Mouse (Mus musculus) midbrain, postnatal 0 days (tissue): Measurements from ENCODE around the gene Nrp2. TPM values are rescaled to one million over a fixed set of nuclear protein-coding genes. Genes with fewer than 3 reads are reported as not detected.

ENCODE experiments used
- ATAC-seq: fragments of 200-750 bp; cut with Nextera tagmentation; 2 replicates; pipeline ENCODE4 v1.8.0; 2017; ENCODE audit warnings: moderate number of reproducible peaks, mild to moderate bottlenecking, moderate TSS enrichment, moderate library complexity; ENCODE audit not compliant: low FRiP score
- DNase-seq: peaks from one replicate; pipeline ENCODE4 v3.0.0-alpha.2; 2015; ENCODE audit warnings: low spot score
- H3K27ac ChIP-seq: fragments of 300-500 bp; sonication (generic); 2 replicates; pipeline ENCODE4 v1.5.1; 2014; ENCODE audit warnings: low read depth, mild to moderate bottlenecking, low read length, mixed read lengths
- H3K27me3 ChIP-seq: fragments of 300-500 bp; sonication (generic); 2 replicates; pipeline ENCODE4 v1.6.1; 2014; ENCODE audit warnings: low read length, control low read depth, mixed read lengths; ENCODE audit not compliant: insufficient read depth
- H3K36me3 ChIP-seq: fragments of 300-500 bp; sonication (generic); 2 replicates; pipeline ENCODE4 v1.6.1; 2014; ENCODE audit warnings: low read length, control low read depth, mixed read lengths; ENCODE audit not compliant: insufficient read depth
- H3K4me1 ChIP-seq: fragments of 300-500 bp; sonication (generic); 2 replicates; pipeline ENCODE4 v1.6.1; 2014; ENCODE audit warnings: mild to moderate bottlenecking, control low read depth, antibody characterized with exemption, low read length, mixed read lengths; ENCODE audit not compliant: insufficient read depth
- H3K4me2 ChIP-seq: fragments of 300-500 bp; sonication (generic); 2 replicates; pipeline ENCODE4 v1.6.1; 2014; ENCODE audit warnings: low read depth, mild to moderate bottlenecking, low read length, mixed read lengths; ENCODE audit not compliant: poor library complexity, severe bottlenecking
- H3K4me3 ChIP-seq: fragments of 300-500 bp; sonication (generic); 2 replicates; pipeline ENCODE4 v1.5.1; 2014; ENCODE audit warnings: low read depth, mild to moderate bottlenecking, low read length, moderate library complexity
- H3K9ac ChIP-seq: fragments of 300-500 bp; sonication (generic); replicated peaks from 2 replicates; pipeline ENCODE4 v1.6.1; 2014; ENCODE audit warnings: mild to moderate bottlenecking, low read length, moderate library complexity, mixed read lengths; ENCODE audit not compliant: poor library complexity, severe bottlenecking
- H3K9me3 ChIP-seq: fragments of 300-500 bp; sonication (generic); 2 replicates; pipeline ENCODE4 v1.6.1; 2016; ENCODE audit warnings: low read length, control low read depth
- CTCF ChIP-seq: IDR thresholded peaks from 2 replicates; pipeline ENCODE4 v1.5.1; 2016; ENCODE audit warnings: antibody characterized with exemption, mild to moderate bottlenecking
- WGBS: fragments of 180-500 bp; shearing (Covaris S2); extraction: QIAGEN DNeasy Blood & Tissue Kit; methylation state at CpG from one replicate; pipeline ENCODE4 v1.1.7; 2014; 5-methylcytosine and 5-hydroxymethylcytosine counted together
- polyA plus RNA-seq: library from polyadenylated mRNA; unstranded; fragments of >200 nt; fragmentation: Nextera tagmentation; extraction: Ambion mirVana; gene quantifications from 2 replicates; pipeline ENCODE4 v1.2.1, GENCODE M21; 2015
- total RNA-seq: library from RNA; depleted of rRNA; stranded (reverse); fragments of >200 nt; gene quantifications from 2 replicates; pipeline ENCODE4 v1.2.3, GENCODE M21; 2014; rRNA removed

Nrp2 gene
- total RNA-seq (56.7 and 60.1 TPM in 2 replicates), polyA plus RNA-seq (14.0 and 17.1 TPM in 2 replicates)

DNA sequence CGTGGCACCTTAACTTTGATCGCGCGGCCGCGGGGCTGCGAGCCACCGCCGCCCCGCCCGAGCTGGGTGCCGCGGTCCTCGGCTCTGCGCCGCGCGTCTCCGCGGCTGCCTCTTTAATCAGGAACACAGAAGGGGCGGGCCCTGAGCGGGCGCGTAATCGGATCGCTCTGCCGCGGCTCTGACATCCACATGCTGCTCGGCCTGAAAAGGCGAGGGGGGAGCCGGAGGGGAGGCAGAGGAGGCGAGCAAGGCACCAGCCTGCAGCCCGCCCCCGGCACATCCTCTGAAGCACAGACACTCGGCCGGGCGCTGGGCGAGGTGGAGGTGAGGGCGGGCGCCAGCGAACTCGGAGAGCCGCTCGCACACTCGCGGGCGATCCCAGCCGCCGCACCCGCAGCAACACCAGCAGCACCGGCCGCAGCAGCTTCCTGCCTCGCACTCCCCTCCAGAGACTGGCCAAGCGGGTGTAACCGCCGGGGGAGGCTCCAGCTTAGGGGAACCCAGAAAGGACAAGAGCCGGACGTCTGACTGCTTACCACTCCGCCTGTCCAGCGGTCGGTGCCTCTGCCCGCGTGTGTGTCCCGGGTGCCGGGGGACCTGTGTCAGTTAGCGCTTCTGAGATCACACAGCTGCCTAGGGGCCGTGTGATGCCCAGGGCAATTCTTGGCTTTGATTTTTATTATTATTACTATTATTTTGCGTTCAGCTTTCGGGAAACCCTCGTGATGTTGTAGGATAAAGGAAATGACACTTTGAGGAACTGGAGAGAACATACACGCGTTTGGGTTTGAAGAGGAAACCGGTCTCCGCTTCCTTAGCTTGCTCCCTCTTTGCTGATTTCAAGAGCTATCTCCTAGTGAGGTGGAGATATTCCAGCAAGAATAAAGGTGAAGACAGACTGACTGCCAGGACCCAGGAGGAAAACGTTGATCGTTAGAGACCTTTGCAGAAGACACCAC lies at the start of gene Nrp2:
TSS of gene Nrp2 (plus strand) at position 128 of the 959 bp plus-strand sequence.
- under 1% methylated on average over 57 of the region's 76 CpGs for WGBS
- TF ChIP-seq CTCF: no peak
- no peaks in the 10 kb centered on the region for H3K9me3 ChIP-seq
- peak within 1 kb of the TSS; percentile 78 for H3K27ac ChIP-seq
- H3K27me3 ChIP-seq: no peaks in the 10 kb centered on the region
- DNase-seq: peak; percentile 89
- H3K36me3 ChIP-seq: no peaks in the 10 kb centered on the region
- H3K4me2 ChIP-seq: peak within 1 kb of the TSS; percentile 98
- peak within 1 kb of the TSS; percentile 52 for H3K4me3 ChIP-seq
- H3K9ac ChIP-seq: peak within 1 kb of the TSS; percentile 80
- peak; percentile 71 for ATAC-seq
- peaks cover 5% of the 10 kb centered on the region; the same call in 1 of the 2 replicates for H3K4me1 ChIP-seq

GRCm38 (mm10) chr1:62654436-62654835 lies 48.6 kb upstream of the Nrp2 start:
- no peaks in the 10 kb centered on the region for H3K36me3 ChIP-seq
- no peak overlapping the region for H3K9ac ChIP-seq
- H3K27ac ChIP-seq: no peak overlapping the region
- H3K27me3 ChIP-seq: no peaks in the 10 kb centered on the region
- DNase-seq (no peak), ATAC-seq (no peak)
- no peaks in the 10 kb centered on the region for H3K9me3 ChIP-seq
- no peak for TF ChIP-seq CTCF
- H3K4me1 ChIP-seq: no peaks in the 10 kb centered on the region
- no peak overlapping the region for H3K4me2 ChIP-seq
- WGBS: 70% methylated on average over 6 of the region's 6 CpGs
- H3K4me3 ChIP-seq: no peak overlapping the region

DNA sequence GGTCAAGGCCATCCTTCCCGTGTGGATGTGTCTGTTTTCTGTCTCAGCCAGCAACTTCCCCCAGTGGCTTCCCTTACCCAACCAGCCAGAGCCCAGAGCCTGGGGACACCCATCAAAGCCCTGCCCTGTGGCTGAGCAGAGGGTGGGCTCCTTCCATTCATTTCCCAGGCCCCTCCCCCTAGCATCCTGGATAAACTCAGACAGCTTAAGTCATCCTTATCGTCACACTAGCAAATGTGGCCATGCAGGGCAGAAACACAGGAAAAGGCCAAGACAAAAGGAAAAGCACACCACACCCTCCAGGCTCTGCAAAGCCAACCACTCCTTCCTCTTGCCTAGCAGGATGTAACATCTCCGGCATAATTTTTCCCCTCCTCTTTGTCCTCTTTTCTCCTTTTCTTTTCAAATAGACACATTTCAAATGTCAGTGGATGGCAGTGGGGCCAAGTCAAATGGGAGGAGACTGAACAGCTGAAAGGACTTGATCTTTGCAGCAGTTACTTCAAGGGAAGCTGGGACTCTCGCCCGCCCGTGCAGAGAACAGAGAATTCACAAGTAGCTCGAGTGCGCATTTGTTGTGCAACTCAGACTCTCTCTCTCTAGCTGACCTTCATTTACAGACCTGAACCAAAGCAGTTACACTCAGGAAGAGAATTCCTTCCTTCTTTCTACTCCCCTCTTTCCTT lies 38.0 kb upstream of the Nrp2 start:
- peak; percentile 61 for DNase-seq
- H3K27ac ChIP-seq: no peak overlapping the region
- WGBS: 25% methylated on average over 8 of the region's 8 CpGs

DNA sequence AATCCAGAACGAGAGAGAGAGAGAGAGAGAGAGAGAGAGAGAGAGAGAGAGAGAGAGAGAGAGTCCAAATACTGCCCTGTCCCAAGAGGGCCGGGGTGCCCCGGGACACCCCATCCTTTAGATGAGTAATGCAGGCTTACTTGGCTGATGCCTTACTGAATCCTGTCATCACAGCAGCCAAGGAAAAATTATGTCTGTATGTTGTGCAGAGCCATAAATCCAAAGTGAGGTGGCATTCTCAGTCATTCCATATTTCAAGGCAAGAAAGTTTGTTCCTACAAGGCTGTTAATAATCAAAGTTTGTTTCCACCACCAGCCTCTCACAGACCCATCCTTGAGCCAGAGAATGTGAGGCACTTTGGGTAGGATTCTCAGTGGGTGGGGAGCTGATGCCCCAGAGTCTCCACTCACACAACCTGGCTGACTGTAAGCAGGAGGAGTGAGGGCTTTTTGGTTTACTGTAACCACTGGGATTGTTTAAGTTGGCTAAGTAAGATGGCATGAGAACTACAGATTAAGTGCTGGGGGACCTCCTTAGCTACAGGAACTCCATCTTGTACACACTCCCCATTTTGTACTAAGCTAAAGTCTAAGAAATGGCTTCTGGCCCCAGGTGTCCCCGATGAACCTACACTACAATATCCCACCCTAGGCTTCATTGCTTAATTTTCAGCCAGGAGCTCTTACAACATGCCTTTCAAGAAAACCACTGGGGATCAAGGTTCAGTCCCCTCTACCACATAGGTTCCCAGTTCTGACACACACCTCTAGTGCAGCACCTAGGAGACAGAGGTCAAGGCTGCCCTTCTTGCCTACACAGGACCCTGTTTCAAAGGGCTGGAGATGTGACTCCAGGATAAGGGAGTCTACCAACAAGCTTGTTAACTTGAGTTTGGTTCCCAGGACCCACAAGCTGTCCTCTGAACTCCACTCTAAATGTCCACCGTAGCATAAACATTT lies 37.0 kb upstream of the Nrp2 start:
- no peak for TF ChIP-seq CTCF
- no peak for DNase-seq
- Histone ChIP-seq H3K27ac (no peak overlapping the region), H3K9me3 (no peaks in the 10 kb centered on the region), H3K9ac (no peak overlapping the region), H3K4me1 (peaks cover 3% of the 10 kb centered on the region; the same call in 1 of the 2 replicates), H3K4me2 (no peak overlapping the region), H3K4me3 (no peak overlapping the region), H3K36me3 (no peaks in the 10 kb centered on the region), H3K27me3 (no peaks in the 10 kb centered on the region)
- no peak for ATAC-seq
- 79% methylated on average over 5 of the region's 5 CpGs for WGBS

More for the DNA sequence above, 38.0 kb upstream of the Nrp2 start:
- Histone ChIP-seq H3K4me2 (no peak overlapping the region), H3K9ac (no peak overlapping the region), H3K4me3 (no peak overlapping the region), H3K27me3 (no peaks in the 10 kb centered on the region), H3K36me3 (no peaks in the 10 kb centered on the region), H3K4me1 (peaks cover 3% of the 10 kb centered on the region; the same call in 1 of the 2 replicates), H3K9me3 (no peaks in the 10 kb centered on the region)
- ATAC-seq: peak; percentile 47; the same call in 1 of the 2 replicates
- TF ChIP-seq CTCF: no peak

GRCm38 (mm10) chr1:62666780-62667179 lies 36.3 kb upstream of the Nrp2 start:
- no peaks in the 10 kb centered on the region for H3K36me3 ChIP-seq
- WGBS: 78% methylated on average over 5 of the region's 5 CpGs
- no peak overlapping the region for H3K27ac ChIP-seq
- DNase-seq: no peak
- no peaks in the 10 kb centered on the region for H3K27me3 ChIP-seq
- no peaks in the 10 kb centered on the region for H3K9me3 ChIP-seq
- H3K4me1 ChIP-seq: peaks cover 3% of the 10 kb centered on the region; the same call in 1 of the 2 replicates
- H3K4me3 ChIP-seq: no peak overlapping the region
- no peak overlapping the region for H3K9ac ChIP-seq
- H3K4me2 ChIP-seq: no peak overlapping the region
- no peak for ATAC-seq
- no peak for TF ChIP-seq CTCF
